Mouse (Mus musculus) MEL (cell line): Measurements from ENCODE around the gene Nos1ap. TPM values are rescaled to one million over a fixed set of nuclear protein-coding genes. Genes with fewer than 3 reads are reported as not detected.

Experiments
- DNase-seq: peaks from one replicate; pipeline ENCODE4 v3.0.0; 2011; ENCODE audit warnings: low read depth, low spot score
- H3K27ac ChIP-seq: 2 replicates; pipeline ENCODE4 v1.5.1; 2012; ENCODE audit warnings: low read depth, mild to moderate bottlenecking, control low read depth, low read length, moderate library complexity; ENCODE audit not compliant: control insufficient read depth
- H3K27me3 ChIP-seq, 2 experiments: fragments of 150-350 bp in 1 of 2; sonication (generic) in 1 of 2; 2 replicates each; pipeline ENCODE4 v1.6.1; 2012; ENCODE audit warnings: low read length in 2 of 2, mild to moderate bottlenecking in 2 of 2, improper control_type of control experiment in 1 of 2, moderate library complexity in 1 of 2; ENCODE audit not compliant: insufficient read depth in 2 of 2, control insufficient read depth in 1 of 2
- H3K36me3 ChIP-seq, 2 experiments: 2 replicates each; pipeline ENCODE4 v1.6.1; 2012 to 2014; ENCODE audit warnings: low read length in 2 of 2, improper control_type of control experiment in 1 of 2, inconsistent platforms in 1 of 2, mild to moderate bottlenecking in 1 of 2; ENCODE audit not compliant: insufficient read depth in 2 of 2, control insufficient read depth in 1 of 2
- H3K4me1 ChIP-seq, 2 experiments: fragments of 150-350 bp in 1 of 2; sonication (generic) in 1 of 2; 2 replicates each; pipeline ENCODE4 v1.6.1; 2012; ENCODE audit warnings: low read length in 2 of 2, improper control_type of control experiment in 1 of 2, mild to moderate bottlenecking in 1 of 2; ENCODE audit not compliant: insufficient read depth in 2 of 2, control insufficient read depth in 1 of 2
- H3K4me3 ChIP-seq, 2 experiments: fragments of 150-350 bp in 1 of 2; sonication (generic) in 1 of 2; 2 replicates each; pipeline ENCODE4 v1.5.1; 2012; ENCODE audit warnings: low read depth in 2 of 2, low read length in 2 of 2, mild to moderate bottlenecking in 2 of 2, moderate library complexity in 2 of 2, control low read depth in 1 of 2, improper control_type of control experiment in 1 of 2; ENCODE audit not compliant: control insufficient read depth in 1 of 2, insufficient read depth in 1 of 2
- H3K79me2 ChIP-seq: 2 replicates; pipeline ENCODE4 v1.6.1; 2012; ENCODE audit warnings: mild to moderate bottlenecking, low read length, moderate library complexity; ENCODE audit not compliant: control insufficient read depth, poor library complexity, insufficient read depth
- H3K9ac ChIP-seq: 2 replicates; pipeline ENCODE4 v1.6.1; 2012; ENCODE audit warnings: low read depth, mild to moderate bottlenecking, control low read depth, low read length, moderate library complexity; ENCODE audit not compliant: control insufficient read depth, poor library complexity, severe bottlenecking
- H3K9me3 ChIP-seq: fragments of 150-350 bp; sonication (generic); replicated peaks from 2 replicates; pipeline ENCODE4 v1.6.1; 2012; ENCODE audit warnings: mild to moderate bottlenecking, low read length, improper control_type of control experiment, moderate library complexity; ENCODE audit not compliant: insufficient read depth
- E2F4 ChIP-seq: IDR thresholded peaks from 2 replicates; pipeline ENCODE4 v1.6.1; 2011; ENCODE audit warnings: low read depth, low read length, improper control_type of control experiment, borderline replicate concordance
- ELF1 ChIP-seq: IDR thresholded peaks from 2 replicates; pipeline ENCODE4 v1.6.1; 2014; ENCODE audit warnings: low read depth, mild to moderate bottlenecking, inconsistent platforms, low read length, improper control_type of control experiment, moderate library complexity
- ETS1 ChIP-seq: IDR thresholded peaks from 2 replicates; pipeline ENCODE4 v1.6.1; 2012; ENCODE audit warnings: low read depth, mild to moderate bottlenecking, inconsistent platforms, low read length, improper control_type of control experiment, moderate library complexity
- GABPA ChIP-seq: IDR thresholded peaks from 2 replicates; pipeline ENCODE4 v1.6.1; 2012; ENCODE audit warnings: low read depth, mild to moderate bottlenecking, inconsistent platforms, low read length, improper control_type of control experiment, moderate library complexity
- GATA1 ChIP-seq: IDR thresholded peaks from 2 replicates; pipeline ENCODE4 v1.6.1; 2011; ENCODE audit warnings: low read depth, low read length, improper control_type of control experiment
- HCFC1 ChIP-seq: IDR thresholded peaks from 2 replicates; pipeline ENCODE4 v1.6.1; 2012; ENCODE audit warnings: low read depth, mild to moderate bottlenecking, inconsistent platforms, low read length, improper control_type of control experiment, moderate library complexity
- JUND ChIP-seq: IDR thresholded peaks from 2 replicates; pipeline ENCODE4 v1.6.1; 2011; ENCODE audit warnings: low read depth, mild to moderate bottlenecking, improper control_type of control experiment, low read length
- MAX ChIP-seq: IDR thresholded peaks from 2 replicates; pipeline ENCODE4 v1.6.1; 2011; ENCODE audit warnings: low read length, improper control_type of control experiment
- MEF2A ChIP-seq: IDR thresholded peaks from 2 replicates; pipeline ENCODE4 v1.6.1; 2014; ENCODE audit warnings: low read depth, mild to moderate bottlenecking, inconsistent platforms, low read length, improper control_type of control experiment; ENCODE audit not compliant: poor library complexity, insufficient replicate concordance, severe bottlenecking; ENCODE audit errors: extremely low read depth
- NRF1 ChIP-seq: IDR thresholded peaks from 2 replicates; pipeline ENCODE4 v1.6.1; 2014; ENCODE audit warnings: low read depth, mild to moderate bottlenecking, inconsistent platforms, low read length, improper control_type of control experiment, moderate library complexity; ENCODE audit not compliant: poor library complexity, insufficient read depth, severe bottlenecking
- RAD21 ChIP-seq: IDR thresholded peaks from 2 replicates; pipeline ENCODE4 v1.6.1; 2011; ENCODE audit warnings: mild to moderate bottlenecking, low read depth, low read length, improper control_type of control experiment
- SIN3A ChIP-seq: IDR thresholded peaks from 2 replicates; pipeline ENCODE4 v1.6.1; 2012; ENCODE audit warnings: low read length, improper control_type of control experiment, inconsistent platforms
- TAL1 ChIP-seq: IDR thresholded peaks from 2 replicates; pipeline ENCODE4 v1.6.1; 2012; ENCODE audit warnings: mild to moderate bottlenecking, inconsistent platforms, low read length, moderate library complexity, mixed read lengths
- UBTF ChIP-seq: IDR thresholded peaks from 2 replicates; pipeline ENCODE4 v1.6.1; 2012; ENCODE audit warnings: low read depth, mild to moderate bottlenecking, inconsistent platforms, low read length, improper control_type of control experiment, moderate library complexity, borderline replicate concordance; ENCODE audit not compliant: insufficient read depth
- USF1 ChIP-seq: IDR thresholded peaks from 2 replicates; pipeline ENCODE4 v1.6.1; 2014; ENCODE audit warnings: low read depth, mild to moderate bottlenecking, inconsistent platforms, low read length, improper control_type of control experiment, moderate library complexity
- ZC3H11A ChIP-seq: IDR thresholded peaks from 2 replicates; pipeline ENCODE4 v1.6.1; 2012; ENCODE audit warnings: low read depth, mild to moderate bottlenecking, inconsistent platforms, low read length, improper control_type of control experiment
- ZNF384 ChIP-seq: IDR thresholded peaks from 2 replicates; pipeline ENCODE4 v1.6.1; 2012; ENCODE audit warnings: low read depth, mild to moderate bottlenecking, inconsistent platforms, low read length, improper control_type of control experiment
- polyA plus RNA-seq, 2 experiments: library from polyadenylated mRNA; stranded (reverse) in 1 of 2; unstranded in 1 of 2; fragments of >175 nt in 1 of 2; fragments of >200 nt in 1 of 2; gene quantifications; 2 replicates each; pipeline versions ENCODE4 v1.2.1 to v1.2.4; 2012; ENCODE audit warnings: low replicate concordance in 2 of 2, low read depth in 1 of 2; ENCODE audit not compliant: insufficient read length in 2 of 2, insufficient read depth in 1 of 2, missing spikeins in 1 of 2
- total RNA-seq: library from RNA; depleted of rRNA; stranded (reverse); fragments of 300-350 nt; gene quantifications from 2 replicates; pipeline ENCODE4 v1.2.3, GENCODE M21; 2012

Nos1ap gene
- total and polyA plus RNA-seq, 3 experiments = 0.62 to 2.4 TPM; not detected in 1

DNA sequence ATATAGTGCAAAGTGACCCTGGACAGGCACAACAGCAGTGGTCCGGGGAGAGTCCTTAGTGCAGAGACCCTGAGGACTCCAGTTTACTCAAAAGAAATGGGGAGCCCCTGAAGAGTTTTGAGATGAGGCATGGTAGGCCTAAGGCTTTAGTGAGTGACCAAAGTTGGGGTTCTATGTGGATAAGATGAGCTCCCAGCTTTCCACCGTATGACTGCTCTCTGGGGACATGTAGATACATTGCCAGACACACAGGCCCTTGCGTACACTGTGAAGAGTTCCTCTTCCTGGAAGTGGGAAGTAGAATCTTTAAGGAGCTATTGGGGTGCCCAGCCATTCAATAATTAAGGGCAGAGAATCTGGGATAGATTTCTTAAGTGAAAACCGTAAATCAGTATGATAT is 90.2 kb downstream of the Nos1ap start:
- Histone ChIP-seq H3K4me1 (no peaks in the 10 kb centered on the region), H3K27ac (no peak overlapping the region), H3K27me3 (no peaks in the 10 kb centered on the region), H3K36me3 (no peaks in the 10 kb centered on the region), H3K9me3 (no peaks in the 10 kb centered on the region), H3K79me2 (no peaks in the 10 kb centered on the region), H3K4me3 (no peak overlapping the region), H3K9ac (no peak overlapping the region)
- DNase-seq = no peak
- TF ChIP-seq UBTF (no peak), ETS1 (no peak), TAL1 (no peak), SIN3A (no peak), ZC3H11A (no peak), USF1 (no peak), HCFC1 (no peak), GATA1 (no peak), GABPA (no peak), JUND (no peak), ELF1 (no peak), RAD21 (no peak), ZNF384 (no peak)

DNA sequence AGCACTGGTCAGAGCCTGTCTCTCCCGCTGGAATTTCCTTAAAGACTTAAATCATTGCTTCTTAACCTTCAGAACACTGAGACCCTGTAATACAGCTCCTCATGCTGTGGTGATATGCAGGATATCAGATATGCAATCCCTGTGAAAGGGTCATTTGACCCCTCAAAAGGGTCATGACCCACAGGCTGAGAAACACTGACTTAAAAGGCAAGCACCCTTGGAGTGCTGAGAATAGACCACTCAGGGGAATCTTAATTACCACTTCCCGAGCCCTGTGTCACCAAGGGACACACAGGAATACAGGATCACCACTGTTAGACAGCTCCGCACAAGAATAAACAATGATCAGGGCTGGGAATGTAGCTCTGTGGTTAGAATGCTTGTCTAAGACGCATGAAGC is 91.0 kb downstream of the Nos1ap start:
- no peaks in the 10 kb centered on the region for H3K4me1 ChIP-seq
- H3K9ac ChIP-seq = no peak overlapping the region
- H3K27ac ChIP-seq = no peak overlapping the region
- H3K36me3 ChIP-seq = no peaks in the 10 kb centered on the region
- no peaks in the 10 kb centered on the region for H3K79me2 ChIP-seq
- no peaks in the 10 kb centered on the region for H3K9me3 ChIP-seq
- H3K4me3 ChIP-seq = no peak overlapping the region
- TF ChIP-seq MAX (no peak), E2F4 (no peak), GABPA (no peak), NRF1 (no peak), ETS1 (no peak), MEF2A (no peak)
- TF ChIP-seq, all 39 proteins: peak for 0
- DNase-seq = no peak
- no peaks in the 10 kb centered on the region for H3K27me3 ChIP-seq
